Mouse (Mus musculus): ENCODE measurements around the gene Celsr2.

DNA sequence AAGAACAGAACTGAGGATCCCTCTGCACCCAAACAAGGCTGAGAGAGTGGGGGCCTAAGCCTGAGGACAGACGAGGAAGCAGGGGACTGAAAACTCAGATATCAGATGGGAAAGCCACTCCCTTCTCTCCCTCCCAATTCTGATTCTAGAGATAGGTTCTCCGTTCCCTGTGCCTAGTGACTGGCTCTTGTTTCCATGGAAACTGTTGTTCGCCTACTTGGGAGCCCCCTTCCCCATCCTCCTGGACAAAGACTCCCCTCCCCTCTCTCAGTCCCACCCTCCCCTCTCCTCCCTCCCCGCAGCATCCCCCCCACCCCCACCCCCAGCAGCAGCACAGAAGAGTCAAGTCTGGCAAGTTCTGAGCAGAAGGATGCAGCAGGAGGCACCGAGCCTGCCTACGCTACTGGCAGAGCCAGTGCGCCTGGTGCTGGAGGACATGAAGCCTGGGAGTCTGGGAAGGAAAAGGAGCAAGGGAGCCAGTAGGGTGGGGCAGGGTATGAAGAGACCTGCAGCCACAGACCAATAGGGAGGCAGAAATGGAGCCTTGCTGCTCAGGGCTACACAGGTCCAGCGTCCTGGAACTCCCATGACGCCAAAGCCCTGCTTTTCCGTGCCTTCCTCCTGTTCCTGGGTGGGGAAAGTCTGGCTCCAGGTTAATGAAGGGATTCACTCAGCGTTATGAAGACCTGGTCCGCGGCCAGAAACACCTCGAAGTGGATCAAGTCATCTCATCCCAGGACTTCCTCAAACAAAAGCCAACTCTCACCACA lies 9.6 kb downstream of the Celsr2 start:
- TF ChIP-seq CTCF (conservative IDR thresholded peaks at IDR 0.05; ENCODE audit: insufficient read depth, insufficient read length, low read depth, low read length) (no peak), POLR2A (IDR thresholded peaks at IDR 0.05; ENCODE audit: low read depth, low read length) (no peak)
